Mouse (Mus musculus): ENCODE measurements around the gene Smagp. TPM values are rescaled to one million over a fixed set of nuclear protein-coding genes. Genes with fewer than 3 reads are reported as not detected.

The Smagp gene
- polyA plus RNA-seq, 1 experiment: 29.4 TPM

DNA sequence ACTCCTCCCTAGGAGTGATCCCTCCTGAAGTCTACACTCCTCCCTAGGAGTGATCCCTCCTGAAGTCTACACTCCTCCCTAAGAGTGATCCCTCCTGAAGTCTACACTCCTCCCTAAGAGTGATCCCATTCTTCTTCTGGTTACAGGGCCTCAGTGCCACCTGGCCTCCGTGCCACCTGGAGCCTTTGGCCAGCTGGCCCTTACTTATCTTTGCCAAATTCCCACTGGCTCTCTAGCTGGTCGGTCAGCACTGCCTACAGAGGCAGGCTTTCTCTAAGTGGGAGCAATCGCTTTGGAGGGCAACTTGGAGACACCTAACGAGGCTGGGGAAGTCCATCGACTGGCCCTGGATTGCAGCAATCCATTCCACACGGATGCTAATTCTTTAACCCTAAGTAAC is 9.4 kb upstream of the Smagp start:
- H3K4me1 ChIP-seq (ENCODE audit: control insufficient read depth, insufficient read depth, insufficient read length, low read length): no peaks in the 10 kb centered on the region
- H3K27ac ChIP-seq (replicated peaks; ENCODE audit: low read depth, low read length): no peak overlapping the region

DNA sequence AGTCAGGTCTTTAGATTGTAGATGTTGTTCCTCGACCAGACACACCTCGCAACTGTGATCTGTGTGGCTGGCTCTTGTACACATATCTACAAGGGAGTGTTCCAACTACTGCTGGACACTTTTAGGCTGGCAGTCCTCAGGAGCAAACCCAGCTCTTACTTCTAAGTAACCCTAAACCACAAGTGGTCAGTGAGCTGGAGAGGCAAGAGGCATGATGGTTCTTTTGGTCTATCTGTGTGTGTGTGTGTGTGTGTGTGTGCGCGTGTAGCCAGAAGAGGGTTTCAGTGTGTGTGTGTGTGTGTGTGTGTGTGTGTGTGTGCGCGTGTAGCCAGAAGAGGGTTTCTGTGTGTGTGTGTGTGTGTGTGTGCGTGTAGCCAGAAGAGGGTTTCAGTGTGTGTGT is 5.7 kb upstream of the Smagp start:
- Histone ChIP-seq H3K4me3 (ENCODE audit: insufficient read depth, low read depth, low read length) (no peak overlapping the region), H3K4me1 (ENCODE audit: control insufficient read depth, insufficient read depth, insufficient read length, low read length) (no peaks in the 10 kb centered on the region), H3K27ac (replicated peaks; ENCODE audit: low read depth, low read length) (no peak overlapping the region)

More for the DNA sequence above, 9.4 kb upstream of the Smagp start:
- no peak overlapping the region for H3K4me3 ChIP-seq (ENCODE audit: insufficient read depth, low read depth, low read length)

DNA sequence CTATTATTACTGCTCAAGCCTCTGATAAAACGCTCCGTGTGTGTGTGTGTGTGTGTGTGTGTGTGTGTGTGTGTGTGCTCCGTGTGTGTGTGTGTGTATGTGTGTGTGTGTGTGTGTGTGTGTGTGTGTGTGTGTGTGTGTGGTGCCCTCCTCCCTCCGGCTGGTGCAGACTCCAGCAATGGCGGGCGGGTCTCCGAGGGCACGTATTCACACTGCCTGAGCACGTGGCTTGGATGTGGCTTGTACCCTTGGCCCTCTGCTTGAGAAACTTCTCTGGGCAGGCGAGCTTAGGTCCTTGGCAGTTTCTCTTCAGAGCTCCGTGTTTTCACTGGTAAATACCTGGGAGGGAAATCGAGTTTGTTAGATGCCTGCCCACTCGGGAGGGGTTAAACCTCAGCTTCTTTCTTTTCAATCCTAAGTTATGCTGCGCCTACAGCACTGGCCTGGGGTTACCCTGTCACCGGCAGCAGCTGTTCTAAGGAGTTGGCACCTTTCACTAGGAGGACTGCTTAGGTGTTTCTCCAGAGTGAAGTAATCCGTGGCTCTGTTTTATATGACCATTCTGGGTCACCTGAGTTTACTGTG is 4.6 kb upstream of the Smagp start:
- Histone ChIP-seq H3K4me1 (ENCODE audit: control insufficient read depth, insufficient read depth, insufficient read length, low read length) (no peaks in the 10 kb centered on the region), H3K27ac (replicated peaks; ENCODE audit: low read depth, low read length) (no peak overlapping the region)

DNA sequence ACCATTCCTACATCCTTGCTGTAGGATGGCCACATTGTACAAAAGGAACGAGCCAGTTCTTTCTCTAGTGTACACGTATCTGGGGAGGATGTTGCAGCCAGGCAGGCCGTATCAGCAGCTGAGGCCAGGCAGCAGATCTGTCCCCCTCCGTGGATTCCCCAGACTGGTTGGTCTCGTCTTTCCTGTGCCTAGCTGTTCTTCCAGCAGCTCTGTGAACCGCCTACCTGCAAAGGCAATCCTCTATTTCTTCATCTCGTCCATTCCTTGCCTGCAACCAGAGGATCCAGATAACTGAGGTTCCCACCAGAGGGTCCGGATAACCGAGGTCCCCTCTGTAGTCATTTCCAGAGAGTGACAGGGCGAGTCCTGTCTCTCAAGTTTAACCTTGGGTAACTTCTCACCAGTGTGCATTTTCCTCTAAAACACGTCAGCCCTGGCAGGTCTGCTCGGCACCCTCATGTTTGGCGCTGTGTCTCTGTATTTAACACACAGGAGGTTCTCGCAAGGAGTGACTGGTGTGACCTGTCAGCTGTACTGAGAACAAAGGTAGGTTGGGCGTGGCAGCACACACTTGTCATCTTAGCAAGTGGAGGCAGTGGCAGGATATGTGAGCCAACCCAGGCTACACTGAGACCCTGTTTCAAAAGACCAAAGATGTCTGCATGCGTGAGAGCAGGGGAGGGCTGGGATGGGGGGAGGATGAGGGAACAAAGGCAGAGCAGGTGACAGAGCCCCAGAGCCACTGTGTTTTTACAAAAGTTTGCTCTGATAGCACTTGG is 3.4 kb upstream of the Smagp start:
- Histone ChIP-seq H3K4me1 (ENCODE audit: control insufficient read depth, insufficient read depth, insufficient read length, low read length) (peaks cover 5% of the 10 kb centered on the region; the same call in 1 of the 2 replicates), H3K4me3 (ENCODE audit: insufficient read depth, low read depth, low read length) (no peak overlapping the region), H3K27ac (replicated peaks; ENCODE audit: low read depth, low read length) (no peak overlapping the region)

More for the DNA sequence above, 4.6 kb upstream of the Smagp start:
- H3K4me3 ChIP-seq (ENCODE audit: insufficient read depth, low read depth, low read length): no peak overlapping the region

DNA sequence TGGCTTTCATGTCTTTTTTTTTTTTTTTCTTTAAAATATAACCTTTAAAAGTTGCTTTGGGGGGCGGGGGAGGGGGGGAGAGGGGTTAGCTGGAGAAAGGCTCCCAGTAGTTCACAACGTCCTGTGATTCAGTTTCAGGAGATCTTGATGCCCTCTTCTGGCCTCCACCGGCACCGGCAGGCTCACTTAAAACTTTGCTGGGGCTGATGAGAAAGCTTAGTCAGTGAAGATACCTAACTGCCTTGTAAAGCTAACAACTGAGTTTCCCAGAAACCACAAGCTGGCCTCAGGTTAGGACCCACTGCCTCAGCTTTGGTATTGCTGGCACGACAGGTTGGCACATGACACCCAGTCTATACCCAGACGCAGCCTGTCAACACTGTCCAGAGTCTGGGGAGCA is 921 bp upstream of the Smagp start:
- H3K4me3 ChIP-seq (ENCODE audit: insufficient read depth, low read depth, low read length): peak overlapping the region; percentile 91; the same call in 1 of the 2 replicates
- no peak overlapping the region for H3K27ac ChIP-seq (replicated peaks; ENCODE audit: low read depth, low read length)
- peaks cover 11% of the 10 kb centered on the region for H3K4me1 ChIP-seq (ENCODE audit: control insufficient read depth, insufficient read depth, insufficient read length, low read length)

DNA sequence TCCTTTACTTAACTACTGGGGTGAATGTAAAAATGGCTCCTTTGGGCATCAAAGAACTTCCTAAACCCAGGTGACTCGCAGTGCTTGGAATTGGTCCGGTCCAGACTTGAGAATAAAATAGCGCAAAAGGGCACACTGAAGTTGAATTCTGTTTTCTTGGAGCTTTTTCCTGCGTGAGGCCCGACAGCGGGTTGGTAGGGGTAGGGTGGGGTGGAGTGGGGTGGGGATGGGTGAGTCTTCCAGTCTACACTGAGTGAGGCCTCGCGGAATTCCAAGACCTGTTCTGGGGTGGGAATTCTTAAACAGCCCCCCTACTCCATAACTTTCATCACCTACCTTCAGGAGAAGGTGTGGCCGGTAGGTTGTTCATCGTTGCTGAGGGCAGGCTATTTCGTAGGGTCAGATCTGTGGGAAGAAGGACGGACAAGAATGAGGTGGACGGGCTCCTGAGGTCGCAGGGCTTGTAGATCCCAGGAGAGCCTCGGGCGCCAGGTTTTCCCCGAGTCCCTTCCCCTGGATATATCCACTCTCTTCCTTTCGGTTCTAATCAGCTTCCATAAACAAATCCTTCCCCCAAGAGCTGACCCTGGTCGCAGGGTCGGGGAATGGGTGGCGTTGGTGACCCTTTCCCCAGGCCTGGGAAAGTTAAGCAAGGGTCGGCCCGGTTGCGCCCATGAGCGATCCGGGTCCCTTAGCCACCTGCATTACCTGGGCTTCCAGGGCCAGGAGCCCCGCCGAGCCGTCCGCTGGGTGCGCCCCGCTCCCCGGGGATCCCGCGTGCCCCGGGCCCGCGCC is 692 bp downstream of the Smagp start:
- Histone ChIP-seq H3K4me3 (ENCODE audit: insufficient read depth, low read depth, low read length) (peak overlapping the region; percentile 91), H3K4me1 (ENCODE audit: control insufficient read depth, insufficient read depth, insufficient read length, low read length) (peaks cover 21% of the 10 kb centered on the region), H3K27ac (replicated peaks; ENCODE audit: low read depth, low read length) (peak overlapping the region; percentile 69)

DNA sequence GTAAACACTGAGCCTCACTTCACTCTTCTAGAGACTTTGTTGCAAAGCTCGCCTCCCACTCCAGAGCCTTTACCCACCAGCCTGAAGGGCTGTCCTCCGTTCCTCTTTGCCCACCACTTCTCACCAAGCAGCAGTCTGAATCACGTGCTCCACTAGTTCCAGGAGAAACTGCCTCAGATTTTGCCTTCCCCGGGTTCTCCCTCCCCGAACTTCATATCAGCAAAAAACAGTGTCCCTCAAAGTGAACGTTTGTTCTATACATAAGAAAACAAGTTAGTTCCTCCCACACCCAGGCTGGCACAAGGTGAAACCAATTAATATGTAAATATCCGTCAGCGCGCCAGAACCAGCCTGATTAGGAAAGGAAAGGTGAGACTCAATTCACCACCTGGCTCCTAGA is 1.5 kb downstream of the Smagp start:
- Histone ChIP-seq H3K4me3 (ENCODE audit: insufficient read depth, low read depth, low read length) (peak overlapping the region; percentile 91), H3K4me1 (ENCODE audit: control insufficient read depth, insufficient read depth, insufficient read length, low read length) (peaks cover 21% of the 10 kb centered on the region), H3K27ac (replicated peaks; ENCODE audit: low read depth, low read length) (no peak overlapping the region)

DNA sequence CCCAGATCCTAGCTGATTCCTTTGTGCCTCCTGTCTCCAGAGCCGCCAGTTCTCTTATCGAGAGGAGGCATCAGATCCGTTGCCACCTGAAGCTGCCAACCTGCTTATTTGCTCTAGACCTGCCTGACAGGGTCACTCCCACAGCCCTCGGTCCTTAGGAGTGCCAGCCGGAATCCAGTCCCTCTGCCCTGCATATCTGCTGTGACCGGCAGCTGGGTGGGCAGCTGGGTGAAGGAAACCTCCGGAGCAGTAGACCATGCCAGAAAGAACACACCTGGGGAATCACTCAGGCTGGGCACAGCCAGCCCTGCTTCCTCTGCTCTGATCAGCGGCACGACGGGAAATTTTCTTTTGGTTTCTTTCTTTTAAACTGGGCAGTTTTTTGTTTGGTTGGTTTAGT is 3.4 kb downstream of the Smagp start:
- H3K27ac ChIP-seq (replicated peaks; ENCODE audit: low read depth, low read length): peak overlapping the region; percentile 32
- peaks cover 23% of the 10 kb centered on the region for H3K4me1 ChIP-seq (ENCODE audit: control insufficient read depth, insufficient read depth, insufficient read length, low read length)

DNA sequence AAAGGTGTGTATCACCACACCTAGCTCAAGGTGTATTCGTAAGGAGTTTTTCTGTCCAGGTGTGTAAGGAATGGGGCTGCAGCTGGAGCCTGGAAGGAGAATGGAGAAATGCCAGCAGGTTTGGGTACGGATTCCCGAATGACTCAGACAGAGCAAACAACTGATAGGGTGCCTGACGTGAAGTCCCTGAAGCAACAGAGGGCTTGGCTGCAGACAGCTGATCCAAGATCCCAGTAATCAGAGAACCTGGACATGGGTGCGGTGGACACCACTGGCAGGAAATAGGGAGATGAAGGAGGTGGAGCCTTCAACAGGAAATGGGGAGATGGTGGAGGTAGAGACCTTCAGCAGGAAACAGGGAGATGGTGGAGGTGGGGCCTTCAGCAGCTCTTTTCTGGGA is 4.4 kb downstream of the Smagp start:
- no peak overlapping the region for H3K27ac ChIP-seq (replicated peaks; ENCODE audit: low read depth, low read length)

More for the DNA sequence above, 3.4 kb downstream of the Smagp start:
- H3K4me3 ChIP-seq (ENCODE audit: insufficient read depth, low read depth, low read length): no peak overlapping the region

DNA sequence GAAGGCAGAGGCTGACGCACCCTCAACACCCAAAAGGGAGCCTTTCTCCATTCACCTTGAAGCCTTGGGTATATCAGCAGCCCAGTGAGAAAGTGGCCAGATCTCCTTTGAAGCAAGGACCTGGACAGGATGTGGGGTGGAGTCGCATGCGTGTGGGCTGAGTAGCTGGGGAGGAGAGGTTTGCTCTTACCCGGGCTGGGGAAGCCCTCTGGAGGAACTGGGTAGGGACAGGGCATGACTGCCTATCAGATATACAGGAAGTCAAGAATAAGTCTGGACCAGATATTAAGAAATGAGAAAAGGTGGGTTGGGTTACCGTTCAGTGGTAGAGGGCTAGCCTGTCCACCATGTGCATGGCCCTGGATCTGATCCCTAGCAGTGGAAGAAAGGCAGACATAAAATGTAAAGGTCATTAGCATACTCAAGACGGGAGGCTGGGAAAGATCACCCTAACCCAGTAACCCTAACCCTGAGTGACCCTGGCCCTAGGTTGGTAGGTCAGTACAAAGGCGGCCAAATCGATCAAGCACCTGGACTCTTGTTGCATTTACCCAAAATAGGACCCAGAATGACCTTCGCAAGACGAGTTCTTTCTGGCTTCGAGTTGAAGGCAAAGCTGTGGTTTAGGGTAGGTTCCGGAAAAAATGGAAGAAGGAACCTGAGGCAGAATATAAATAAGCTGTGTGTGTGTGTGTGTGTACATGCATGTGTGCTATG is 5.1 kb downstream of the Smagp start:
- Histone ChIP-seq H3K4me1 (ENCODE audit: control insufficient read depth, insufficient read depth, insufficient read length, low read length) (peaks cover 30% of the 10 kb centered on the region), H3K4me3 (ENCODE audit: insufficient read depth, low read depth, low read length) (no peak overlapping the region), H3K27ac (replicated peaks; ENCODE audit: low read depth, low read length) (no peak overlapping the region)

More for the DNA sequence above, 4.4 kb downstream of the Smagp start:
- H3K4me3 ChIP-seq (ENCODE audit: insufficient read depth, low read depth, low read length): no peak overlapping the region
- H3K4me1 ChIP-seq (ENCODE audit: control insufficient read depth, insufficient read depth, insufficient read length, low read length): peaks cover 30% of the 10 kb centered on the region

DNA sequence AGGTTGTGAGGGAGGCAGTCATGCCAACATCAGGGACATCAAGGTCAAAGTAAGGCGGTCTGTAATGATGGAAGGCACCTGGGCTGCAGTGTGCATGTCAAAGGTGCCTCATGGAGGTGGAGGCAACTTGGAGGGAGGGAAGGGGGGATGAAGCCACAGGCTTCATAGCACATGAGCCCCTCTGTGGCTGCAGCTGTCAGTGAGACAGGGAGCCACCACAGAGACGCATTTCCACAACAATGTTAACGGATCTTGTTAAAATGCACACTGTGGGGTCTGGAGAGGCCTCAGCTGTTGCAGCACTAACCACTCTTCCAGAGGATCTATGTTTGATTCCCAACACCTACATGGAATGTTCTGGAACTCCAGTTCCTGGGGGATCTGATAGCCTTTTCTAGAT is 6.6 kb downstream of the Smagp start:
- H3K4me3 ChIP-seq (ENCODE audit: insufficient read depth, low read depth, low read length): no peak overlapping the region
- peaks cover 25% of the 10 kb centered on the region for H3K4me1 ChIP-seq (ENCODE audit: control insufficient read depth, insufficient read depth, insufficient read length, low read length)

DNA sequence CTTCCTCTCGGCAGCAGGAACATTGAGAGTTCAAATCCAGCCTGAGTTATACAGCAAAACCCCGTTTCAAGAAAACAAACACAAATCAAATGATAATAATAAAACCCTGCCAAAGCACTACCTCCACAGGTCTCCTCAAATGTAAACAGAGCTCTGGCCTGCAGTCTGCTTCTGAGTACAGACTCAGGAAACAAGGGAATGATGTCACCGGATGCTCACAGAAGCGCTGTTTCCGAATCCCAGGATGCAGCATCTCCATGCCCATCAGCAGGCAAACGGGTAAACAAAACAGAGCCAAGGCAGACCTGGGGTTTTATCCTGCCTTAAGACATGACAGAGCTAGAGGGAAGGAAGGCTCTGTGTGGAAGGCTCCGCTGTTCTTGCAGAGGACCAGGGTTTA is 7.9 kb downstream of the Smagp start:
- H3K4me3 ChIP-seq (ENCODE audit: insufficient read depth, low read depth, low read length): no peak overlapping the region
- peaks cover 24% of the 10 kb centered on the region for H3K4me1 ChIP-seq (ENCODE audit: control insufficient read depth, insufficient read depth, insufficient read length, low read length)
- peak overlapping the region; percentile 11; the same call in 1 of the 2 replicates for H3K27ac ChIP-seq (replicated peaks; ENCODE audit: low read depth, low read length)

More for the DNA sequence above, 6.6 kb downstream of the Smagp start:
- no peak overlapping the region for H3K27ac ChIP-seq (replicated peaks; ENCODE audit: low read depth, low read length)

DNA sequence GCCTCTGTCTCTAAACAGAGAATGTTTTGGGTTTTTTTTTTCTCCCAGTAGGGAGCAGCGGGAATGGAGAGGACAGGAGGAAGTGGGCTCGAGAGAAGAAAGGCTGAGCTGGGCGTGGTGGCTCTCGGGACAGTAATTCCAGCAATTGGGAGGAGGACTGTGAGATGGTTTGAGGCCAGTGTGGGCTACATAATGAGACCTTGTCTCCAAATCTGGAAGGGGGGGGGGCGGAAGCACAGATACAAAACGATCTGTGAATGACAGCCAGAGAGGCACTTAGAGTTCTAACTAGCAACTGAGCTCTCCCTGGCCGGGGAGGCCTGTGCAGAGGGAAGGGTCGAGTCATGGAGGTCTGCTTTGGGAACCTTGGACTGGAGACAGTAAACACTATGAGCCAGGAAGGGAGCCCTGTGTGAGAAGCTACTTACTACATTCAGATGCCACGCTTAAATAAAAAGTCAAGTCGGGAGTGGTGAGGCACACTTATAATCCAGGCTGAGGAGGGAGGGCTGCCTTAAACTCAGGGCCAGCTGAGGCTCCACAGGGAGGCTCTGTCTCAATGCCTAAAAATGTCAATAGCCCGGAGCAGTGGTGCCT is 8.9 kb downstream of the Smagp start:
- Histone ChIP-seq H3K27ac (replicated peaks; ENCODE audit: low read depth, low read length) (peak overlapping the region; percentile 63), H3K4me3 (ENCODE audit: insufficient read depth, low read depth, low read length) (no peak overlapping the region), H3K4me1 (ENCODE audit: control insufficient read depth, insufficient read depth, insufficient read length, low read length) (peaks cover 20% of the 10 kb centered on the region)

DNA sequence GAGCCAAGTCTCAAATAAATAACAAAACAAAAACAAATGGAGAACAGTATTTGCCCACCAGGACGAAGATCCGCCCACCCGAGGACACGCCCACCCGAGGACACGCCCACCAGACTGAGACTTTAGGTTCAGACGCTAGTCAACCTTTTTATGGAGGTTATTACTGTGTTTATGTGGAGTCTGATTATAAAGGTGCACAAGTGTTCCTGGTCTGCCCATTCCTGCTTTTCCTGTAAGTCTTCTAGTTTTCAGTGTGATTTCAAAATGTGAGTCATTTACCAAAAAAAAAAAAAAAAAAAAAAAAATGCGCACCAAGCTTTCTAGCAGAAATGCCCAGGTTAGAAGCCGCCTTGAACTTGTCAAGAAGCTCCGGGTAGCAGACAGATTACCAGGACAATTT is 9.5 kb downstream of the Smagp start:
- Histone ChIP-seq H3K4me3 (ENCODE audit: insufficient read depth, low read depth, low read length) (no peak overlapping the region), H3K4me1 (ENCODE audit: control insufficient read depth, insufficient read depth, insufficient read length, low read length) (peaks cover 16% of the 10 kb centered on the region), H3K27ac (replicated peaks; ENCODE audit: low read depth, low read length) (peak overlapping the region; percentile 63; the same call in 1 of the 2 replicates)
